Mouse (Mus musculus) liver (tissue): Measurements from ENCODE around the gene Pars2.
A peak's percentile ranks its signal among the peaks of the same experiment; 100 is the strongest.

ENCODE experiments used
- DNase-seq: peaks from one replicate; pipeline ENCODE4 v3.0.0-alpha.2; 2020; ENCODE audit warnings: mixed read lengths

The Pars2 gene

GRCm38 (mm10) chr4:106643483-106644217 lies 7.2 kb upstream of the Pars2 start:
- DNase-seq = no peak

GRCm38 (mm10) chr4:106644218-106644610 lies 6.7 kb upstream of the Pars2 start:
- DNase-seq = no peak

GRCm38 (mm10) chr4:106645797-106646196 lies 5.1 kb upstream of the Pars2 start:
- DNase-seq = no peak

- no peak for DNase-seq
These were observed 3.7 kb upstream of the Pars2 start for GRCm38 (mm10) chr4:106647137-106647536.

GRCm38 (mm10) chr4:106652546-106652945 lies 1.7 kb downstream of the Pars2 start:
- no peak for DNase-seq

- DNase-seq = no peak
These were observed 2.2 kb downstream of the Pars2 start for GRCm38 (mm10) chr4:106653051-106653450.

- no peak for DNase-seq
These were observed 4.8 kb downstream of the Pars2 start for GRCm38 (mm10) chr4:106655681-106656080.

- DNase-seq = no peak
These were observed 13.1 kb downstream of the Pars2 start for GRCm38 (mm10) chr4:106663956-106664470.

GRCm38 (mm10) chr4:106664697-106665096 lies 13.8 kb downstream of the Pars2 start:
- DNase-seq = no peak

- DNase-seq = no peak
These were observed 14.4 kb downstream of the Pars2 start for GRCm38 (mm10) chr4:106665269-106665668.

- DNase-seq = no peak
These were observed 14.8 kb downstream of the Pars2 start for GRCm38 (mm10) chr4:106665673-106666072.

- no peak for DNase-seq
These were observed 15.7 kb downstream of the Pars2 start for GRCm38 (mm10) chr4:106666546-106666945.

- no peak for DNase-seq
These were observed 25.9 kb downstream of the Pars2 start for GRCm38 (mm10) chr4:106676749-106677148.

GRCm38 (mm10) chr4:106678442-106679118 lies 27.7 kb downstream of the Pars2 start, which contains the start of gene Ttc4:
Gene Ttc4 (minus strand): TSS chr4:106678944.
- peak; percentile 99 for DNase-seq

- DNase-seq = no peak
These were observed 28.3 kb downstream of the Pars2 start for GRCm38 (mm10) chr4:106679152-106679551.

- no peak for DNase-seq
These were observed 30.1 kb downstream of the Pars2 start for GRCm38 (mm10) chr4:106680955-106681354.

GRCm38 (mm10) chr4:106688636-106689296 lies 37.9 kb downstream of the Pars2 start:
- no peak for DNase-seq

GRCm38 (mm10) chr4:106693841-106694430 lies 43.1 kb downstream of the Pars2 start:
- DNase-seq = no peak

- peak; percentile 35 for DNase-seq
These were observed 49.1 kb downstream of the Pars2 start for GRCm38 (mm10) chr4:106699989-106700388.

- DNase-seq = no peak
These were observed 49.9 kb downstream of the Pars2 start for GRCm38 (mm10) chr4:106700798-106701197.

- DNase-seq = no peak
These were observed 53.1 kb downstream of the Pars2 start for GRCm38 (mm10) chr4:106703956-106704355.

GRCm38 (mm10) chr4:106704416-106704815 lies 53.5 kb downstream of the Pars2 start:
- DNase-seq = no peak
